Mouse (Mus musculus) CH12.LX (cell line): ENCODE results near the gene Wfdc6a. TPM values are rescaled to one million over a fixed set of nuclear protein-coding genes. Genes with fewer than 3 reads are reported as not detected.

Experiments used
- DNase-seq: peaks from one replicate; pipeline ENCODE4 v3.0.0-alpha.2; 2013; ENCODE audit errors: extremely low read depth
- H3K27ac ChIP-seq: 2 replicates; pipeline ENCODE4 v1.5.1; 2012; ENCODE audit warnings: low read depth, mild to moderate bottlenecking, control low read depth, moderate library complexity; ENCODE audit not compliant: insufficient read depth
- H3K27me3 ChIP-seq: replicated peaks from 2 replicates; pipeline ENCODE3; 2012; ENCODE audit warnings: inconsistent platforms
- H3K36me3 ChIP-seq, 2 experiments: replicated peaks in 1 of 2; 2 replicates each; pipeline versions ENCODE3 to v1.6.1; 2012; ENCODE audit warnings: inconsistent platforms in 1 of 2, low read length in 1 of 2, mild to moderate bottlenecking in 1 of 2, mixed read lengths in 1 of 2, moderate library complexity in 1 of 2; ENCODE audit not compliant: control insufficient read depth in 1 of 2, insufficient read depth in 1 of 2
- H3K4me1 ChIP-seq, 2 experiments: 2 replicates each; pipeline ENCODE4 v1.6.1; 2012; ENCODE audit warnings: inconsistent platforms in 1 of 2, moderate library complexity in 1 of 2; ENCODE audit not compliant: insufficient read depth in 2 of 2, control insufficient read depth in 1 of 2
- H3K4me2 ChIP-seq: 2 replicates; pipeline ENCODE4 v1.6.1; 2012; ENCODE audit warnings: low read depth, mild to moderate bottlenecking, control low read depth; ENCODE audit not compliant: poor library complexity, insufficient read depth, severe bottlenecking
- H3K4me3 ChIP-seq, 3 experiments: fragments of 150-350 bp in 1 of 3; sonication (generic) in 1 of 3; replicated peaks in 1 of 3; 2 replicates each; pipeline versions ENCODE3 to v1.5.1; 2011 to 2012; ENCODE audit warnings: low read depth in 2 of 3, low read length in 2 of 3, mild to moderate bottlenecking in 2 of 3, moderate library complexity in 2 of 3, control low read depth in 1 of 3, improper control_type of control experiment in 1 of 3, inconsistent platforms in 1 of 3, mixed read lengths in 1 of 3; ENCODE audit not compliant: poor library complexity in 1 of 3
- H3K79me2 ChIP-seq: replicated peaks from 2 replicates; pipeline ENCODE4 v1.6.1; 2012; ENCODE audit warnings: mild to moderate bottlenecking, moderate library complexity; ENCODE audit not compliant: control insufficient read depth, poor library complexity, insufficient read depth, severe bottlenecking; ENCODE audit errors: extremely low read depth
- H3K9ac ChIP-seq: 2 replicates; pipeline ENCODE4 v1.6.1; 2012; ENCODE audit warnings: low read depth, mild to moderate bottlenecking, control low read depth, moderate library complexity; ENCODE audit not compliant: insufficient read depth
- H3K9me3 ChIP-seq: replicated peaks from 2 replicates; pipeline ENCODE3; 2012; ENCODE audit warnings: low read length, inconsistent platforms, mixed read lengths
- CHD1 ChIP-seq: IDR thresholded peaks from 2 replicates; pipeline ENCODE4 v1.6.1; 2012; ENCODE audit warnings: low read depth, low read length, improper control_type of control experiment, inconsistent platforms
- CHD2 ChIP-seq: IDR thresholded peaks from 2 replicates; pipeline ENCODE4 v1.6.1; 2011; ENCODE audit warnings: low read length, improper control_type of control experiment
- EP300 ChIP-seq: IDR thresholded peaks from 2 replicates; pipeline ENCODE4 v1.6.1; 2011; ENCODE audit warnings: low read length, improper control_type of control experiment
- JUND ChIP-seq: conservative IDR thresholded peaks from 2 replicates; pipeline ENCODE4 v1.6.1; 2011; ENCODE audit warnings: low read depth, low read length, improper control_type of control experiment
- KAT2A ChIP-seq: IDR thresholded peaks from 2 replicates; pipeline ENCODE4 v1.6.1; 2012; ENCODE audit warnings: low read length, improper control_type of control experiment, inconsistent platforms; ENCODE audit not compliant: insufficient replicate concordance
- MAFK ChIP-seq: IDR thresholded peaks from 2 replicates; pipeline ENCODE4 v1.6.1; 2011; ENCODE audit warnings: low read length, improper control_type of control experiment; ENCODE audit not compliant: insufficient replicate concordance
- NRF1 ChIP-seq: IDR thresholded peaks from 2 replicates; pipeline ENCODE4 v1.6.1; 2014; ENCODE audit warnings: low read depth, mild to moderate bottlenecking, inconsistent platforms, low read length, improper control_type of control experiment, moderate library complexity
- UBTF ChIP-seq: IDR thresholded peaks from 2 replicates; pipeline ENCODE4 v1.6.1; 2012; ENCODE audit warnings: low read depth, mild to moderate bottlenecking, inconsistent platforms, low read length, improper control_type of control experiment, moderate library complexity
- ZMIZ1 ChIP-seq: IDR thresholded peaks from 2 replicates; pipeline ENCODE4 v1.6.1; 2012; ENCODE audit warnings: low read depth, mild to moderate bottlenecking, inconsistent platforms, low read length, improper control_type of control experiment
- dilution Hi-C: fragments of 300-500 bp; cut with MboI; formaldehyde crosslinking; loops from 2 replicates; pipeline ENCODE4 v1.14.3; 2020; ENCODE audit warnings: low sequenced_read_pairs; ENCODE audit not compliant: extremely low pct_unique_long_range_greater_than_20kb, extremely low pct_ligation_motif_present
- in situ Hi-C: fragments of 300-500 bp; cut with MboI; formaldehyde crosslinking; loops from 3 replicates; pipeline ENCODE4 v1.14.3; 2019; ENCODE audit warnings: low sequenced_read_pairs, low pct_ligation_motif_present, low pct_unique_long_range_greater_than_20kb, mixed read lengths
- polyA plus RNA-seq: library from polyadenylated mRNA; unstranded; fragments of >175 nt; gene quantifications from 2 replicates; pipeline ENCODE4 v1.2.1, GENCODE M21; 2012; ENCODE audit warnings: low read depth; ENCODE audit not compliant: insufficient read length
- total RNA-seq, 2 experiments: library from RNA; depleted of rRNA; stranded (reverse); fragments of 300-350 nt in 1 of 2; fragments of >200 nt in 1 of 2; gene quantifications; 2 replicates each; pipeline ENCODE4 v1.2.3; 2012 to 2014

The Wfdc6a gene
- total and polyA plus RNA-seq, 3 experiments, result not detected

DNA sequence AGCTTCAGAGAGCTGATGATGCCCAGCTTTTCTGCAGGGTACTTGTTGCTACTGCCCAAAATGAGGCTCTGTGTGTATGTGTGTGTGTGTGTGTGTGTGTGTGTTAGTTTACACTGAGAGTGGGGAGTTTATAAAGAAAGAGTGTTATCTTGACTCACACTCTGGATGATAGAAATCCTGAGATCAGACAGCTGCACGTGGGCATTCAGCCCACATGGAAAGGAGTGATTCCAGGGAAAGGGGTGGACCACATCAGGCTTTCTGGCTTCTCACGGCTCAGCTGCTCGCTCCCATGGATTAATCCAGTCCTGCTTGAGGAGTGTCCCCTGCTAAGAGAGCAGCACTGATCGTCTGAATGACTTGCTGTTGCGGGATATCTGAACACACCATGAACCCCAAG, 43.1 kb downstream of the Wfdc6a start:
- H3K9me3 ChIP-seq, result peaks cover 11% of the 10 kb centered on the region
- in situ Hi-C loops, result no loop called here
- no peak overlapping the region for H3K9ac ChIP-seq
- H3K36me3 ChIP-seq, result no peaks in the 10 kb centered on the region
- no peaks in the 10 kb centered on the region for H3K79me2 ChIP-seq
- H3K27ac ChIP-seq, result no peak overlapping the region
- dilution Hi-C loops, result no loop called here
- no peaks in the 10 kb centered on the region for H3K4me1 ChIP-seq
- no peak overlapping the region for H3K4me2 ChIP-seq
- no peak for TF ChIP-seq NRF1
- no peak overlapping the region for H3K4me3 ChIP-seq
- H3K27me3 ChIP-seq, result peaks cover 88% of the 10 kb centered on the region
- no peak for DNase-seq

DNA sequence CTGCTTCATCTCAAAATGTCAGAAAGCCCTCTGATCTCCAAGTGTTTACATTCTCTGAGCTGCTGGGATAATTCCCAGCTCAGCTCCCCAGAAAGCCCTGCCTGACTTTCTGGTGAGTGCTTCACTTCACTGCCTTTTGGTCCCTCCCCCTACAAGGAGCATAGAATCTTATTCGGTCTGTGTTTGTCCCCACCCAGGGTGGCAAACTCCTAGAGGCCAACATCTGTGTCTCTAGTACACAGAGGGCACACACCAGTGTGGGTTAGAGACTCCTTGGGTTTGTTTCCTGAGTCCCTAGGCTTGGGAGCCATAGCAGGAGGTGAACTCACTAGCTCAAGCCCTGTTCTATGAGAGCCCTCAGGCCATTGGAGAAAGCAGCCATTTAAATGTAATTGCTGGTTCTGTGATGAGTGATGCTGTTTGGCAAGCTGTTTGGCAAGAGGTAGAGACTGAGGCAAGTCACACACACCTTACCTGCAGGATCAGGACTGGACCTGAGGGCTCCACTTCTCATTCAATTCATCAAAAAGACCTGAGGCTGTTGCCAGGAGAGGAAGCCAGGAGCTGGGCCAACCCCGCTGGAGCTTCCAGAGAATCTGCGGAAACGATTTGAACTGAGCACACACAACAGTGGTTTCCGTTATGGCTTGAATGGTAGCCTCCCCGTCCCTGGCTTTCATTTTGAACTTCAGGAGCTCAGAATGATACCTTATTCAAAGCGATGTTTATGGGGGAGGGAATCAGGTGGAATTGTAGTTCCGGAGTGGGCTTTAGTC, 44.4 kb downstream of the Wfdc6a start:
- no peak overlapping the region for H3K4me2 ChIP-seq
- H3K79me2 ChIP-seq, result no peaks in the 10 kb centered on the region
- H3K9me3 ChIP-seq, result peaks cover 11% of the 10 kb centered on the region
- no peak overlapping the region for H3K9ac ChIP-seq
- DNase-seq, result no peak
- H3K27ac ChIP-seq, result no peak overlapping the region
- H3K4me3 ChIP-seq, result no peak overlapping the region
- H3K4me1 ChIP-seq, result no peaks in the 10 kb centered on the region
- dilution Hi-C loops, result no loop called here
- no peaks in the 10 kb centered on the region for H3K36me3 ChIP-seq
- in situ Hi-C loops, result no loop called here
- H3K27me3 ChIP-seq, result peaks cover 88% of the 10 kb centered on the region
- TF ChIP-seq NRF1 (no peak), CHD1 (no peak), UBTF (no peak)

DNA sequence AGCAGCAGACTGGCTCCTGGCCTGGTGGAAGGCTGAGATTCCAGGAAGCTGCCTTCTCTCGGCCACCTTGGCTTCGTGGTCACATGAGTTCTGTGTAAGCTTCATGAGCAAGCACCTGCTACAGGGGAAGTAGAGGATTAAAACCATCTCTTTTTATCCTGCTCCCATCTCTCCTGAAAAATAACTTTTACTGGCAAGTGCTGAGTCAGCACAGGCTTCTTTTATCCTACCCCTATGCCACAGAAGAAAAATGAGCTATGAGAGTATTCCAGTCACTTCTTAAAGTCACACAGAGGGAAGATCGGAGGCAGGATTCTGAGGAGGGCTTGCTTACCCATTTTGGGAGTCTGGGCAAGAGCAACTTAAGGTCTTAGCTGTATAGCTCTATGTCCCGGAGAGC, 48.2 kb downstream of the Wfdc6a start:
- Histone ChIP-seq H3K9me3 (no peaks in the 10 kb centered on the region), H3K79me2 (no peaks in the 10 kb centered on the region), H3K4me2 (no peak overlapping the region), H3K4me3 (no peak overlapping the region), H3K27me3 (peaks cover 74% of the 10 kb centered on the region), H3K27ac (no peak overlapping the region), H3K9ac (no peak overlapping the region), H3K36me3 (no peaks in the 10 kb centered on the region), H3K4me1 (peaks cover 0 to 8% of the 10 kb centered on the region in 2 experiments; a peak in 3 of 4 replicates)
- in situ Hi-C loops (no loop called here), dilution Hi-C loops (no loop called here)
- DNase-seq, result no peak
- no peak for TF ChIP-seq EP300
- peak; percentile 86 for TF ChIP-seq MAFK

DNA sequence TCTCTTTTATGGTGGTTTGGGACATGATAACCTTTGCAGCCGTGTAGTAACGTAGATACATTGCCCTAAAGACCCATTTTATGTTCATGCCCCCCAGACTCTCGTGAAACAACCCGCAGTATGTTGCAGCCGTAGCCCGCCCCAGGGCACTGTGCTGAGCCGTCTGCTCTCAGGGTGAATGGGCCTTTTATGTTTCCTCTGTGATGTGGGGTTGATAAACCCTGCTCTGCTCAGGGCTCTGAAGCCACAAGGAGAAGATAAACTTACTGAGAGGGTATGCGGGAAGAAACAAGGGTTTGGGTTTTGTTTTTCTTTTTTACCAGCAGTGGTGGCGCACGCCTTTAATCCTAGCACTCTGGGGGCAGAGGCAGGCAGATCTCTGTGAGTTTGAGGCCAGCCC, 50.9 kb downstream of the Wfdc6a start:
- dilution Hi-C loops, result no loop called here
- Histone ChIP-seq H3K4me2 (no peak overlapping the region), H3K9ac (no peak overlapping the region)
- no peak for TF ChIP-seq KAT2A
- no peak for TF ChIP-seq CHD2
- no peak for TF ChIP-seq CHD1
- TF ChIP-seq NRF1, result no peak
- TF ChIP-seq ZMIZ1, result no peak
- no peak for TF ChIP-seq JUND
- TF ChIP-seq, all 38 proteins: peak for 0
- Histone ChIP-seq H3K27me3 (peaks cover 71% of the 10 kb centered on the region), H3K4me1 (peaks cover 4 to 18% of the 10 kb centered on the region in 2 experiments), H3K27ac (no peak overlapping the region), H3K9me3 (peaks cover 3% of the 10 kb centered on the region), H3K36me3 (no peaks in the 10 kb centered on the region), H3K4me3 (no peak overlapping the region), H3K79me2 (no peaks in the 10 kb centered on the region)
- in situ Hi-C loops, result no loop called here
- DNase-seq, result no peak
